Mouse (Mus musculus): Measurements from ENCODE around the gene Zbtb45. TPM values are rescaled to one million over a fixed set of nuclear protein-coding genes. Genes with fewer than 3 reads are reported as not detected.
A peak's percentile ranks its signal among the peaks of the same experiment; 100 is the strongest.

The Zbtb45 gene
- total and polyA plus RNA-seq, 3 experiments = 16.8 to 36.3 TPM; not detected in 1

GRCm38 (mm10) chr7:12978931-12979722, 30.7 kb downstream of the Zbtb45 start:
- Histone ChIP-seq H3K9ac (ENCODE audit: control insufficient read depth, low read depth, low read length, poor library complexity, severe bottlenecking) (peak overlapping the region; percentile 72), H3K27me3 (ENCODE audit: control insufficient read depth in 1 of 2, insufficient read depth in 2 of 2, low read length in 2 of 2) (no peaks in the 10 kb centered on the region), H3K27ac (ENCODE audit: control insufficient read depth, low read depth, low read length) (no peak overlapping the region), H3K79me2 (ENCODE audit: control insufficient read depth, insufficient read depth, low read length, poor library complexity) (no peaks in the 10 kb centered on the region; the same call in none of the 2 replicates), H3K9me3 (replicated peaks; ENCODE audit: insufficient read depth, low read length) (no peaks in the 10 kb centered on the region), H3K36me3 (ENCODE audit: control insufficient read depth in 1 of 2, insufficient read depth in 2 of 2, low read length in 2 of 2) (peaks cover 0 to 11% of the 10 kb centered on the region in 2 experiments; a peak in 2 of 4 replicates), H3K4me1 (ENCODE audit: control insufficient read depth in 1 of 2, insufficient read depth in 2 of 2, low read length in 2 of 2) (peaks cover 0 to 15% of the 10 kb centered on the region in 2 experiments; a peak in 2 of 4 replicates), H3K4me3 (ENCODE audit: control insufficient read depth in 1 of 2, insufficient read depth in 1 of 2, low read depth in 2 of 2, low read length in 2 of 2) (peak overlapping the region; percentile 67 to 88; a peak in 3 of 4 replicates)
- no peak for DNase-seq (ENCODE audit: low read depth, low spot score)
- TF ChIP-seq UBTF (IDR thresholded peaks at IDR 0.05; ENCODE audit: borderline replicate concordance, insufficient read depth, low read depth, low read length) (no peak), RCOR1 (IDR thresholded peaks at IDR 0.05; ENCODE audit: low read depth, low read length) (no peak), ZMIZ1 (IDR thresholded peaks at IDR 0.05; ENCODE audit: low read depth, low read length) (no peak), KAT2A (conservative IDR thresholded peaks at IDR 0.05; ENCODE audit: low read depth, low read length) (no peak), JUND (IDR thresholded peaks at IDR 0.05; ENCODE audit: low read depth, low read length) (no peak), USF1 (IDR thresholded peaks at IDR 0.05; ENCODE audit: low read depth, low read length) (no peak), SMC3 (IDR thresholded peaks at IDR 0.05; ENCODE audit: low read depth, low read length) (no peak), TBP (IDR thresholded peaks at IDR 0.05; ENCODE audit: low read depth, low read length) (no peak), MYC (IDR thresholded peaks at IDR 0.05; ENCODE audit: low read depth, low read length) (no peak), NELFE (IDR thresholded peaks at IDR 0.05; ENCODE audit: low read depth, low read length) (no peak), MAX (IDR thresholded peaks at IDR 0.05; ENCODE audit: low read length) (no peak)

GRCm38 (mm10) chr7:12977682-12978389, 32.0 kb downstream of the Zbtb45 start, which contains the start of gene Zfp446:
Gene Zfp446, plus strand, starts transcription at chr7:12977848.
- peak within 1 kb of the TSS; percentile 83 to 91 for H3K4me3 ChIP-seq (ENCODE audit: control insufficient read depth in 1 of 2, insufficient read depth in 1 of 2, low read depth in 2 of 2, low read length in 2 of 2)
- H3K27ac ChIP-seq (ENCODE audit: control insufficient read depth, low read depth, low read length) = peak within 1 kb of the TSS; percentile 88
- DNase-seq (ENCODE audit: low read depth, low spot score) = peak; percentile 98
- no peaks in the 10 kb centered on the region; the same call in none of the 2 replicates for H3K79me2 ChIP-seq (ENCODE audit: control insufficient read depth, insufficient read depth, low read length, poor library complexity)
- no peaks in the 10 kb centered on the region for H3K9me3 ChIP-seq (replicated peaks; ENCODE audit: insufficient read depth, low read length)
- no peaks in the 10 kb centered on the region for H3K27me3 ChIP-seq (ENCODE audit: control insufficient read depth in 1 of 2, insufficient read depth in 2 of 2, low read length in 2 of 2)
- H3K9ac ChIP-seq (ENCODE audit: control insufficient read depth, low read depth, low read length, poor library complexity, severe bottlenecking) = peak within 1 kb of the TSS; percentile 88
- TF ChIP-seq KAT2A (conservative IDR thresholded peaks at IDR 0.05; ENCODE audit: low read depth, low read length) (peak; percentile 63), MAZ (IDR thresholded peaks at IDR 0.05; ENCODE audit: low read depth, low read length) (peak; percentile 80), TCF12 (IDR thresholded peaks at IDR 0.05; ENCODE audit: low read depth, low read length) (peak; percentile 58), MYB (IDR thresholded peaks at IDR 0.05; ENCODE audit: low read depth, low read length) (no peak; the same call in 1 of the 2 replicates), HCFC1 (IDR thresholded peaks at IDR 0.05; ENCODE audit: low read depth, low read length) (peak; percentile 92), MXI1 (IDR thresholded peaks at IDR 0.05; ENCODE audit: low read depth, low read length) (peak; percentile 75), NELFE (IDR thresholded peaks at IDR 0.05; ENCODE audit: low read depth, low read length) (peak; percentile 61), CHD2 (IDR thresholded peaks at IDR 0.05; ENCODE audit: low read length) (peak; percentile 24; the same call in 1 of the 2 replicates), ZMIZ1 (IDR thresholded peaks at IDR 0.05; ENCODE audit: low read depth, low read length) (peak; percentile 57), RCOR1 (IDR thresholded peaks at IDR 0.05; ENCODE audit: low read depth, low read length) (0 out of 2 replicates have a peak, but pooled peaks have one; percentile 21), SIN3A (IDR thresholded peaks at IDR 0.05; ENCODE audit: low read length) (peak; percentile 96), ZNF384 (IDR thresholded peaks at IDR 0.05; ENCODE audit: low read depth, low read length) (no peak), CTCF (IDR thresholded peaks at IDR 0.05 in 2 of 3, conservative IDR thresholded peaks at IDR 0.05 in 1 of 3; ENCODE audit: control insufficient read depth in 1 of 3, insufficient read depth in 1 of 3, low read depth in 2 of 3, low read length in 3 of 3, poor library complexity in 1 of 3, severe bottlenecking in 1 of 3) (no peak), NRF1 (IDR thresholded peaks at IDR 0.05; ENCODE audit: insufficient read depth, low read depth, low read length, poor library complexity, severe bottlenecking) (peak; percentile 83), MEF2A (IDR thresholded peaks at IDR 0.05; ENCODE audit: extremely low read depth, insufficient replicate concordance, low read depth, low read length, poor library complexity, severe bottlenecking) (no peak), ELF1 (IDR thresholded peaks at IDR 0.05; ENCODE audit: low read depth, low read length) (peak; percentile 90), POLR2A (IDR thresholded peaks at IDR 0.05; ENCODE audit: control insufficient read depth in 1 of 2, insufficient read depth in 1 of 2, low read depth in 1 of 2, low read length in 2 of 2, poor library complexity in 1 of 2) (peak; percentile 10 to 72; a peak in 2 of 4 replicates), TBP (IDR thresholded peaks at IDR 0.05; ENCODE audit: low read depth, low read length) (peak; percentile 36; the same call in 1 of the 2 replicates), SMC3 (IDR thresholded peaks at IDR 0.05; ENCODE audit: low read depth, low read length) (no peak), MAX (IDR thresholded peaks at IDR 0.05; ENCODE audit: low read length) (peak; percentile 31; the same call in 1 of the 2 replicates), USF1 (IDR thresholded peaks at IDR 0.05; ENCODE audit: low read depth, low read length) (peak; percentile 11; the same call in 1 of the 2 replicates), POLR2AphosphoS2 (IDR thresholded peaks at IDR 0.05; ENCODE audit: low read length) (no peak), ETS1 (IDR thresholded peaks at IDR 0.05; ENCODE audit: low read depth, low read length) (peak; percentile 71)
- peaks cover 0 to 15% of the 10 kb centered on the region in 2 experiments; a peak in 2 of 4 replicates for H3K4me1 ChIP-seq (ENCODE audit: control insufficient read depth in 1 of 2, insufficient read depth in 2 of 2, low read length in 2 of 2)
- H3K36me3 ChIP-seq (ENCODE audit: control insufficient read depth in 1 of 2, insufficient read depth in 2 of 2, low read length in 2 of 2) = peaks cover 0 to 11% of the 10 kb centered on the region in 2 experiments; a peak in 2 of 4 replicates
